Mouse (Mus musculus) cerebellum, adult 18-20 months (tissue): ENCODE measurements around the gene Khdrbs2.

Experiments
- DNase-seq, 2 experiments: peaks; one replicate each; pipeline ENCODE4 v3.0.0; 2021

Gene Khdrbs2

DNA sequence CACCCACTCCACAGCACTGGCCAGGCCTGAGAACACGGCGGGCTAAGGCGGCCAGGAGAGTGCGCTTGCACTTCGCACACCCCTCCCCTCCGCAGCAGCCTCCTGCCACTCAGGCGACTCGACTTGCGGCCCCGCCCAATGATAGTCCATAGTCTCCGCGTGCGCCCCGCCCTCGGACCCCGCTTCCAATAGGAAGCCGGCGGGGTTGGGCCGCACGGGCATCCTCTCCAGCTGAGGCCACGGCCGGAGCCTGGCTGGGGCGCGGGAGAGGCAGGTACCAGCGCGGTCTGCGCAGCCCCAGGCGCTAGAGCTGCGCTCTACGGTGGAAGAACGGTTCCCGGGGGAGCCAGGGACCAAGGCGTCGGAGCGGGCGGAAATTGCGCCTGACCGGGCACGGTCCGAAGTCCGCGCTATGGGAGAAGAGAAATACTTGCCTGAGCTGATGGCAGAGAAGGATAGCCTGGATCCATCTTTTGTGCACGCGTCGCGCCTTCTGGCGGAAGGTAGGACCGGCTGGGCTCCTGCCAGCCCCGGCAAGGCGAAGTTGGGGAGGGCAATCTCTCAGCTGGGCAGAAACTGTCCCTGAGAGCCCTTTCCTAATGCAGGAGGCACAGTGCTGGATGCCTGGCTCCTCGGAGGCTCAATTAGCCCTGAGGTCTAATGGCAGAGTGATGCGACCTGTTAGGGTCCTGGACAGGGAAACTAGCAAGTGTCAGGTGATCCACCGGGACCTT, at the start of gene Khdrbs2:
Gene Khdrbs2, plus strand, starts transcription at position 209 of the 734 bp plus-strand sequence.
- peak; percentile 92 to 93 for DNase-seq

DNA sequence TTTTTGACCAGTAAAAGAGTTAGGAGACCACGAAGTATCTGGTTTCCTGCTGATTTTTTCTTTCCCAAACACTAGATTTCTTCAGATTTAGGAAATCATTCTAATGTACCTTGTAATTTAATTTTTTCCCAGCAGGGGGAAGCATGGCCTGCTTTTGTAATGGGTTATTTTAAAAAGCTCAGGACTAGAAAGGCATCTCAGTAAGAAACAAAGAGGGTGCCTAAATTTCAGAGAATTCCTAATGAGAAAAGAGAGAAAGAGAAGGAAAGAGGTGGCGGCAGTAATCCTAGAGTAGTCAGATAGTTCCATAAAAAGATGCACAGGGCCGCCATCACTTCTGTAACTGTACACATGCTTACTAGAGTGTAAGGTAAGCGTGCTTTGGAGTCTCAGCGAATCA, 2.1 kb downstream of the Khdrbs2 start:
- DNase-seq: no peak

DNA sequence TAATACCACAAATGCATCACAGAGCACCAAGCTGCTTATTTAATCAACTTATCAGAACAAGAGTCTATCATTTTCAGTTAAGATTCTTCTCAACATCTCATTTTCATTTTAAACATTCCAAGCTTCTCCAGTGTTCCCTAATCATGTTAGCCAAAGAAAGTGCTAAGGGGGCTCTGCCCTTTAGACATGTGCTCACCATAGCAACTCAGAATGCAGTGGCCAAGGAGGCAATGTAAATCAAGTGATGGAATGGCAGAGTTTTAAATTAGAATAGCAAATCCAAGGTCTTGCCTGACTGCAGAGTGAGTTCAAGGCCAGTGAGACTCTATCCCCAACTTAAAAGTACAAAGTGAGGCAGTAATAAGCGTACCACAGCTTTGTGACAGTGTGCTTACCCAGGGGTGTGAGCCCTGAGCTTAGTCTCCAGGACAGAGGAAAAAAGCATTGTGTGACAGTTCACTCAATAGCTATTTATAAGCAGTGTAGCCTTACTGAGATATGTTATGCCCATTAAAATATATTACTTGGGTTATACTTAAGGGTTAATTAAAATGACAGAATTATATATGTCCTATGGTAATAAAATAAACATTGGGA, 27.2 kb downstream of the Khdrbs2 start:
- no peak for DNase-seq

GRCm38 (mm10) chr1:32248443-32248842, 75.9 kb downstream of the Khdrbs2 start:
- DNase-seq: no peak

DNA sequence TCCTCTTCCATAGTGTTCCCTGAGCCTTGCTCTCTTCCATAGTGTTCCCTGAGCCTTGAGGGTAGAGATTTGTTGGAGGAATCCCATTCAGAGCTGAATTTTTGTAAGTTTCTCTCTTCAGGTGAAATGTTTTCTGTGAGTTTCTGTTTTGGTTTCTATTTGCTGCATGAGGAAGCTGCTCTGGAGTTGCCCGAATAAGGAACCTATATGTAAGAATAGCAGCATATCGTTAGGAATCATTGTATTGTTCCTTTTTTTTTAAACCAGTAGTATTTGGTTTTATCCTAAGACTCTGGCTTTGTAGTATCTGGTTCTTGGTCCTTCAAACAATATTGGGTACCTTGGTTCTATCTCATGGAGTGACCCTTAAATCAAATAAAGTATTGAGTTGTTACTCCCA, 77.1 kb downstream of the Khdrbs2 start:
- DNase-seq: no peak

GRCm38 (mm10) chr1:32250337-32250736, 77.8 kb downstream of the Khdrbs2 start:
- no peak for DNase-seq

- DNase-seq: no peak
Measured at GRCm38 (mm10) chr1:32258942-32259341, 86.4 kb downstream of the Khdrbs2 start.

DNA sequence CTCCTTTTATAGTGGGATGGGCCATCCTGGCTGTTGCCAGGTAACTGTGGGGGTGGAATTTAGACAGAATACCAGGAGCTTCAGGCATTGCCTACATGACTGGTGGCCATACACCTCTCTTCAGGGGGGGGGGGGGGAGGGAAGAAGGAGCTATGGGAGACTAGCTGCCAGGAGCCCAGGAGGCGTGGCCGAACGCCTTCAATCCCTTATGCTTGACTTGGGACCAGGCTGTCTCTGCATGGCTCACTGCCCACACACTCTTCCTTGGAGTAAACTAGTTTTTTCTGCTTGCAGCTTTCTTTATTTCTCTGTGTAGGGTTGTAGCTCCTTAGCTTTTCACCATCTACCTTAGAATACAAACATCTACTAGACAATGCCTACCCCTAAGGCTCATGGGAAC, 98.0 kb downstream of the Khdrbs2 start:
- no peak for DNase-seq

- DNase-seq: no peak
Measured at GRCm38 (mm10) chr1:32294702-32295101, 122.2 kb downstream of the Khdrbs2 start.

DNA sequence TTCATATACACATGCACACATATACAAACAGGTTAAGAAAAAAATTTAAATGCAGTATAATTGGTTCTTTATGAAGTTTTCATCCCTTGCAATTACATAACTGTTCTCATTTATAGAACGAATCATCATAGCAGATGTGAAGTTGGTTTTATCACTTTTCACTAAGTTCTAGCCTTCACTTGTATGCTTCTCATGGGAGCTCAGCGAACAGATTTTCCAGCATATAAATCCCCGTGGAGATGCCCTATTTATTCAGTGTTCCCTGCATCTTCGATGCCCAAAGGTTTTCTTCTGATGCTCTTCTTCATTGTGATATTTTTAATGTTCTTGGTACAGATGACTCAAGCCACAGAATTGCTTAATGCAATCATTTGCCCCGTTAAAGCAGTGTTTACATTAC, 128.9 kb downstream of the Khdrbs2 start:
- no peak for DNase-seq

DNA sequence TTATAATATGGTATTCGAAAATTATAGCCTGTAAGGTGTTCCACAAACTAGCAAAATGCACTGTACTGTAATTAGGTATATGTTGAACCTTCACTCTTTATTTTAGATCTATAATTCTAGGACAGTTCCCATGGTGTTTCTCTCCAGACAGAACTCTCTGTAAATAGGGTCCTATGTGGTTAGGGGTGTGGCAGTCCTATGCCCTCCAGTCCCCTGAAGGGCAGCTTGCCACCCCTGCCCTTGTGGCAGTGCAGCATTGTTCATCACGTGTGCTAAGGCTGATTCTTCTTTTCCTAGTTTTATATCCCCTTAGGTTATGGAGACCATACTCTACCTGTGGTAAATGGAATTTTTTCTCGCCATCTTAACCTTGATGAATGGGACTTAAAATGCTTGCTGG, 136.6 kb downstream of the Khdrbs2 start:
- no peak for DNase-seq

DNA sequence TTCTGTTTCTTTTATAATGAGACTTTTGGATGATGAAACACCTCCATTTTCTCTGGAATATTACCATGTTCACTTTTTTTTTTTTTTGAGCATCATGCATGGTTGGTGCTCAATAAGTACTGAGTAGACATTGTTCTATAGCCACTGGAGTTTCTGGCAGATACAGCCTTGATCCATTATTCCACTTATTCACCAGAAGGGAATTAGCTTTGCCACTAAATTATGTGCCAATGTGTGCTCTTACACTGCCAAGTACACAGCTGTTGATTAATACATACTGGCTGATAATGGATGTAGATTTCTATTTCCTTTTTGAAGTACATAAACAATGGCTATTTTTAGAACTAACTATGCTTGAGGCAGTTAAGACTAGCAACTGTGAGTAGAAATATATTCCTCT, 137.1 kb downstream of the Khdrbs2 start:
- no peak for DNase-seq

GRCm38 (mm10) chr1:32339108-32339507, 166.6 kb downstream of the Khdrbs2 start:
- DNase-seq: no peak

- no peak for DNase-seq
Measured at GRCm38 (mm10) chr1:32347538-32347937, 175.0 kb downstream of the Khdrbs2 start.

GRCm38 (mm10) chr1:32352076-32352475, 179.6 kb downstream of the Khdrbs2 start:
- DNase-seq: no peak

GRCm38 (mm10) chr1:32363539-32363938, 191.0 kb downstream of the Khdrbs2 start:
- DNase-seq: no peak

GRCm38 (mm10) chr1:32397553-32397952, 225.0 kb downstream of the Khdrbs2 start:
- DNase-seq: no peak

GRCm38 (mm10) chr1:32407651-32408050, 235.1 kb downstream of the Khdrbs2 start:
- DNase-seq: no peak

DNA sequence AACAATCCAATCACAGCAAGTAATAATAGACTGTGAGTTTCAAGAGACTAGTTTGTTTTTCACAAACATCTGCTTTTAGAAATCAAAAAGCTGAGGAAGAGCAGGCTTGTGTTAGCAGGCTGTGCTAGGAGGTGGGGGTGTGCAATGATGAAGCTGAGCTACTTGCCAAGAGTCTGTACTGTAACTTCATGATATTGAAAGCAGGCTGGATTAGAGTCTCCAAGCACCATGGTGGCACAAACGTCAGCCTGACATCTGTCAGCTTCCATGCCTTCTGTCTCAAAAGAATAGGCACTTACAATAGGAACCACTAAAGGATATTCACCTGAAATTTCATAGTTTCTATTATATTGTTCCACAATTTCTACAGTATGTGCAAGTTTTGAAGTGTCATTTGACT, 255.9 kb downstream of the Khdrbs2 start:
- no peak for DNase-seq

- no peak for DNase-seq
Measured at GRCm38 (mm10) chr1:32429493-32429892, 257.0 kb downstream of the Khdrbs2 start.

DNA sequence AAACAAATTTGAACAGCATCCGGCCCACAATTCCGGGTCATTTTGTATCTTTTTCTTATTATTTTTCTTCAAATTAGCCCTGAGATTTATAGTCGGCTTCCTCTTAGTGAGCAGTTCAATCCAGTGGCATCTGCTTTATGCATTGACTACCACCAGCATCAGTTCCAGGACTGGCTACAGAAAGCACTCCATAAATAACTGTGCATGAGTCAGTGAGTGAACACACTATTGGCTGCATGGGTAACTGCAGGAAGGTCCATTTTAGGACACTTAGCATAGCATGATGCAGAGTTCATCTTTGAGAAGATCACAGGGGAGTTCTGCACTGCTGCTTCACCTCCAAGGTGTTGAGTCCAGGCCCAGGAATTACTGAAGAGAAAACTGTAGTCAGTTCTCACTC, 258.0 kb downstream of the Khdrbs2 start:
- DNase-seq: no peak

- DNase-seq: no peak
Measured at GRCm38 (mm10) chr1:32433118-32433517, 260.6 kb downstream of the Khdrbs2 start.

DNA sequence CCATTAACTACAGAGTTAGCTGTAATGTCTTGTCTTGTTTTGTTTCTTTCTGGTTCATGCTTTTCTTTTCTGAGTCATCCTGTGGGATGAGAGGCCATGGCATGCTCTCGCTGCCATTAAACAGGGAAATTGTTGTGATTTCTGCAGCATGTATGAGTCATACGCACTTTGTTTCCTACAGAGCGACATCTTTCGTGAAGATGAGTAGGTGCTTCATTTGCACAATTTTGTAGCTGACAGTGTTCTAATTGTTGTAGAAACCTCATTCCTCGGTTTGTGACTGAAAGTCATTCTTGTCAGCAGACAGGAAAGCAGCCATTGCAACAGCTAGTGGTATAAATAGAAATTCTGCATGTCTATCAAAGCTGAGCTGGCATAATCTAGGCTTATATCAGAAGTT, 271.4 kb downstream of the Khdrbs2 start:
- DNase-seq: no peak

GRCm38 (mm10) chr1:32463103-32463516, 290.6 kb downstream of the Khdrbs2 start:
- peak; percentile 44 to 63 for DNase-seq

GRCm38 (mm10) chr1:32471022-32471421, 298.5 kb downstream of the Khdrbs2 start:
- DNase-seq: no peak
